Mouse (Mus musculus) left cerebral cortex, adult 8-10 months (tissue): ENCODE measurements around the gene Pnmal1. TPM values are rescaled to one million over a fixed set of nuclear protein-coding genes. Genes with fewer than 3 reads are reported as not detected.
A peak's percentile ranks its signal among the peaks of the same experiment; 100 is the strongest.
"Not testable (repeated sequence)": the region's sequence is repeated elsewhere in the genome, so short reads cannot be mapped to it uniquely, and the experiment has no call there.

Experiments
- DNase-seq, 2 experiments: peaks; one replicate each; pipeline ENCODE4 v3.0.0; 2022; ENCODE audit warnings: low spot score in 2 of 2
- total RNA-seq, 4 experiments: library from RNA; stranded (reverse); gene quantifications; 2 replicates each; pipeline ENCODE4 v1.2.4; 2022

Gene Pnmal1
- total RNA-seq, 4 experiments from 2014 or later, result 101 to 107 (median 104) TPM

- DNase-seq, result peak; percentile 68 to 83
Measured at GRCm38 (mm10) chr7:16949908-16950841, 9.3 kb upstream of the Pnmal1 start.

- DNase-seq, result peak; percentile 62 to 77
Measured at GRCm38 (mm10) chr7:16950861-16951635, 8.4 kb upstream of the Pnmal1 start.

GRCm38 (mm10) chr7:16953776-16954175, 5.7 kb upstream of the Pnmal1 start:
- DNase-seq, result not testable (repeated sequence)

- DNase-seq, result no peak
Measured at GRCm38 (mm10) chr7:16955712-16956111, 3.8 kb upstream of the Pnmal1 start.

GRCm38 (mm10) chr7:16956410-16957265, 2.8 kb upstream of the Pnmal1 start:
- DNase-seq, result peak; percentile 57 to 77

- DNase-seq, result no peak
Measured at GRCm38 (mm10) chr7:16961678-16962077, 2.2 kb downstream of the Pnmal1 start.

- DNase-seq, result no peak
Measured at GRCm38 (mm10) chr7:16968414-16968813, 8.9 kb downstream of the Pnmal1 start.

- DNase-seq, result no peak
Measured at GRCm38 (mm10) chr7:16971160-16971559, 11.7 kb downstream of the Pnmal1 start.

GRCm38 (mm10) chr7:16974018-16974417, 14.5 kb downstream of the Pnmal1 start:
- DNase-seq, result peak in 1 of 2 experiments; percentile 60

- DNase-seq, result no peak
Measured at GRCm38 (mm10) chr7:16976298-16976697, 16.8 kb downstream of the Pnmal1 start.

GRCm38 (mm10) chr7:16978173-16978572, 18.7 kb downstream of the Pnmal1 start:
- DNase-seq, result no peak

- no peak for DNase-seq
Measured at GRCm38 (mm10) chr7:16978593-16978992, 19.1 kb downstream of the Pnmal1 start.

GRCm38 (mm10) chr7:16980348-16980747, 20.9 kb downstream of the Pnmal1 start:
- DNase-seq, result no peak

- peak; percentile 70 to 92 for DNase-seq
Measured at GRCm38 (mm10) chr7:16982859-16983568, 23.5 kb downstream of the Pnmal1 start, which contains the start of gene Gm42372. Gm42372 (plus strand) TSS chr7:16983086.

- DNase-seq, result no peak
Measured at GRCm38 (mm10) chr7:16987541-16988149, 28.2 kb downstream of the Pnmal1 start.

GRCm38 (mm10) chr7:16988405-16988804, 28.9 kb downstream of the Pnmal1 start:
- no peak for DNase-seq

- DNase-seq, result no peak
Measured at GRCm38 (mm10) chr7:16990006-16990744, 30.7 kb downstream of the Pnmal1 start.

GRCm38 (mm10) chr7:16991681-16992450, 32.4 kb downstream of the Pnmal1 start:
- DNase-seq, result no peak

GRCm38 (mm10) chr7:16992451-16992807, 33.0 kb downstream of the Pnmal1 start, which contains the start of gene Ccdc8:
Ccdc8 (plus strand) TSS chr7:16992708.
- no peak for DNase-seq
